Mouse (Mus musculus): ENCODE data around the gene Gna15.

DNA sequence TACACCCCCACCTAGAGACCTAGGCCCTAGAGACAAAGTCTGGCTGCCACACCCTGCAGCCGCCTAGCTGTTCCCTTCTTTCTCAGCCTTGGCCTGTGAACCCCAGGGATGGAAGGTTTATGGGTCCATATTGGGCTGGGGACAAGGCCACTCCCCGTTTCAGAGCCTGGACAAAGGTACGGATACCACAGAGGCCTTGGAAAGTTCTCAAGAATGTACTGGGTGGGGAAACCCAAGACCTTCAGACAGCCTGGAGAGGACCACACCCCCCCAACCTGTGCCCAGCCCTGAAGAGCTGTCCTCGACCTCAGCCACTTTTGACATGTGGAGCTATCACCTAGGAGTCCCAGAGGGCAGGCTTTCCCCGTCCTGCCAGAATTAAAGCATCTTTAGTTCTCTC lies 24.9 kb upstream of the Gna15 start:
- TF ChIP-seq CTCF (IDR thresholded peaks at IDR 0.05; ENCODE audit: low read depth, low read length) = no peak
- no peak for TF ChIP-seq POLR2A (IDR thresholded peaks at IDR 0.05; ENCODE audit: insufficient read depth, low read length)
- TF ChIP-seq EP300 (IDR thresholded peaks at IDR 0.05; ENCODE audit: insufficient read depth, low read depth, low read length) = no peak

All from ES-Bruce4 (cell line).